Mouse (Mus musculus) embryonic facial prominence, embryonic 13.5 days (tissue): Measurements from ENCODE around the gene Gja3. TPM values are rescaled to one million over a fixed set of nuclear protein-coding genes. Genes with fewer than 3 reads are reported as not detected.
A peak's percentile ranks its signal among the peaks of the same experiment; 100 is the strongest.

Experiments used
- ATAC-seq: fragments of 200-750 bp; cut with Nextera tagmentation; 2 replicates; pipeline ENCODE4 v1.8.0; 2017; ENCODE audit warnings: low read depth; ENCODE audit not compliant: insufficient number of reproducible peaks, insufficient read depth, low FRiP score, low TSS enrichment
- H3K27ac ChIP-seq: fragments of 300-500 bp; sonication (generic); 2 replicates; pipeline ENCODE4 v1.5.1; 2015; ENCODE audit warnings: moderate library complexity, mild to moderate bottlenecking, inconsistent platforms
- H3K27me3 ChIP-seq: fragments of 300-500 bp; sonication (generic); 2 replicates; pipeline ENCODE4 v1.6.1; 2015; ENCODE audit warnings: mild to moderate bottlenecking, inconsistent platforms
- H3K36me3 ChIP-seq: fragments of 300-500 bp; sonication (generic); 2 replicates; pipeline ENCODE4 v1.6.1; 2015; ENCODE audit warnings: mild to moderate bottlenecking, inconsistent platforms
- H3K4me1 ChIP-seq: fragments of 300-500 bp; sonication (generic); 2 replicates; pipeline ENCODE4 v1.6.1; 2015; ENCODE audit warnings: inconsistent platforms
- H3K4me2 ChIP-seq: fragments of 300-500 bp; sonication (generic); 2 replicates; pipeline ENCODE4 v1.6.1; 2015; ENCODE audit warnings: moderate library complexity, mild to moderate bottlenecking, inconsistent platforms
- H3K4me3 ChIP-seq: fragments of 300-500 bp; sonication (generic); 2 replicates; pipeline ENCODE4 v1.5.1; 2015; ENCODE audit warnings: mild to moderate bottlenecking, inconsistent platforms
- H3K9ac ChIP-seq: fragments of 300-500 bp; sonication (generic); 2 replicates; pipeline ENCODE4 v1.6.1; 2015; ENCODE audit warnings: mild to moderate bottlenecking, inconsistent platforms
- H3K9me3 ChIP-seq: fragments of 300-500 bp; sonication (generic); 2 replicates; pipeline ENCODE4 v1.6.1; 2016; ENCODE audit warnings: inconsistent platforms
- WGBS: fragments of 180-500 bp; shearing (Covaris S2); methylation state at CpG from one replicate; pipeline ENCODE4 v1.1.7; 2015; ENCODE audit warnings: mixed read lengths; 5-methylcytosine and 5-hydroxymethylcytosine counted together
- polyA plus RNA-seq: library from polyadenylated mRNA; unstranded; fragments of >200 nt; fragmentation: Nextera tagmentation; extraction: Ambion mirVana; gene quantifications from 2 replicates; pipeline ENCODE4 v1.2.1, GENCODE M21; 2015

Gene Gja3
- 1.3 and 1.4 TPM in 2 replicates for polyA plus RNA-seq

- H3K4me3 ChIP-seq = peak within 1 kb of the TSS; percentile 48
- peak; percentile 69; the same call in 1 of the 2 replicates for ATAC-seq
- H3K27ac ChIP-seq = no peak within 1 kb of the TSS
- H3K4me2 ChIP-seq = peak within 1 kb of the TSS; percentile 85
- under 1% methylated on average over 79 of the region's 79 CpGs for WGBS
- peaks cover 61% of the 10 kb centered on the region for H3K27me3 ChIP-seq
- peak within 1 kb of the TSS; percentile 58 for H3K9ac ChIP-seq
- H3K4me1 ChIP-seq = peaks cover 12% of the 10 kb centered on the region
- no peaks in the 10 kb centered on the region for H3K9me3 ChIP-seq
- no peaks in the 10 kb centered on the region for H3K36me3 ChIP-seq
Observed at GRCm38 (mm10) chr14:57057563-57058321, at the start of gene Gja3. TSS of gene Gja3 (minus strand) at chr14:57058100.

DNA sequence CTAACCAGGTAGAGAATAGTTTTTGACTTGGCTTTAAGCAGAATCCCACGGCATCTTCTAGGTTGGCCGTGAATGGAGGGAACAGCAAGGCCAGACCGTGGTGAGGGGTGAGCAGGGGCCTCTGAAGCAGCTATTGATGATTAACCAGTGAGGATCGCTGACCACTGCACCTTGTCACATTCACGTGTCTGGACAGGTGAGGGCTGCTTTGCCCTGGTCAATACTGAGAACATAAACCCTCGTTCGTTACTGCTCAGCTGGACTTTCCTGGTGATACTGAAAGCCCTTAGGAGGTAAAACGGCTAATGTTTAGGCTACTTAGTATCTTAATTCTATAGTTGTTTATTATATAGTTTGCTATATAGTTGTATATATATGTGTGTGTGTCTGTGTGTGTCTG, 49.2 kb upstream of the Gja3 start:
- peaks cover 65% of the 10 kb centered on the region for H3K27me3 ChIP-seq
- H3K4me1 ChIP-seq = peaks cover 21% of the 10 kb centered on the region
- no peak overlapping the region for H3K9ac ChIP-seq
- no peak overlapping the region for H3K4me3 ChIP-seq
- H3K27ac ChIP-seq = no peak overlapping the region
- H3K9me3 ChIP-seq = no peaks in the 10 kb centered on the region
- H3K36me3 ChIP-seq = no peaks in the 10 kb centered on the region
- H3K4me2 ChIP-seq = no peak overlapping the region
- ATAC-seq = no peak
- 78% methylated on average over 8 of the region's 8 CpGs for WGBS

DNA sequence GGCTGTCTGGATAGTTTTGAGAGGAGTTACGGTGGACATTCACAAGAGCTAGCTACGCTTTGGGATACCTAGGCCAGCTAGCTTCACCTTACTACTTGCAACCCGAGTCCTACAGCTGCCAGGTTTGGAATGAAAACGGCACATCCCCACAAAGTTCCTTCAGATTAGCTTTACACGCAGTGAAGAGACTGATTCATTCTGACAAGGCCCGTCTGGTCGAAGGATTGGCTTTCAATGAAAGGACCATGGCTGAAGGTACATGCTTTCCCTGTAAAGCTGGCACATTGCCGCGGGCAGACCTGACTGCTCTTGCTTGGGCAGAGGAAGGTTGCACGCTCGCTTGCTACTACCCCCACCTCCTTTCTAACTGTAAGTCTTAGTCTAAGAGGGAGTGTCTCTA, 47.8 kb upstream of the Gja3 start:
- 38% methylated on average over 11 of the region's 11 CpGs for WGBS
- ATAC-seq = no peak
- Histone ChIP-seq H3K27ac (no peak overlapping the region), H3K4me2 (0 out of 2 replicates have a peak overlapping the region, but pooled peaks have one; percentile 100), H3K9me3 (no peaks in the 10 kb centered on the region), H3K9ac (no peak overlapping the region), H3K4me1 (peaks cover 19% of the 10 kb centered on the region), H3K36me3 (no peaks in the 10 kb centered on the region), H3K27me3 (peaks cover 71% of the 10 kb centered on the region), H3K4me3 (no peak overlapping the region)

GRCm38 (mm10) chr14:57105111-57105510, 47.2 kb upstream of the Gja3 start:
- H3K4me1 ChIP-seq = peaks cover 19% of the 10 kb centered on the region
- peak overlapping the region; percentile 100 for H3K4me2 ChIP-seq
- no peak for ATAC-seq
- 14% methylated on average over 14 of the region's 14 CpGs for WGBS
- H3K4me3 ChIP-seq = peak overlapping the region; percentile 61
- no peaks in the 10 kb centered on the region for H3K36me3 ChIP-seq
- no peaks in the 10 kb centered on the region for H3K9me3 ChIP-seq
- no peak overlapping the region for H3K27ac ChIP-seq
- no peak overlapping the region for H3K9ac ChIP-seq
- peaks cover 75% of the 10 kb centered on the region for H3K27me3 ChIP-seq

DNA sequence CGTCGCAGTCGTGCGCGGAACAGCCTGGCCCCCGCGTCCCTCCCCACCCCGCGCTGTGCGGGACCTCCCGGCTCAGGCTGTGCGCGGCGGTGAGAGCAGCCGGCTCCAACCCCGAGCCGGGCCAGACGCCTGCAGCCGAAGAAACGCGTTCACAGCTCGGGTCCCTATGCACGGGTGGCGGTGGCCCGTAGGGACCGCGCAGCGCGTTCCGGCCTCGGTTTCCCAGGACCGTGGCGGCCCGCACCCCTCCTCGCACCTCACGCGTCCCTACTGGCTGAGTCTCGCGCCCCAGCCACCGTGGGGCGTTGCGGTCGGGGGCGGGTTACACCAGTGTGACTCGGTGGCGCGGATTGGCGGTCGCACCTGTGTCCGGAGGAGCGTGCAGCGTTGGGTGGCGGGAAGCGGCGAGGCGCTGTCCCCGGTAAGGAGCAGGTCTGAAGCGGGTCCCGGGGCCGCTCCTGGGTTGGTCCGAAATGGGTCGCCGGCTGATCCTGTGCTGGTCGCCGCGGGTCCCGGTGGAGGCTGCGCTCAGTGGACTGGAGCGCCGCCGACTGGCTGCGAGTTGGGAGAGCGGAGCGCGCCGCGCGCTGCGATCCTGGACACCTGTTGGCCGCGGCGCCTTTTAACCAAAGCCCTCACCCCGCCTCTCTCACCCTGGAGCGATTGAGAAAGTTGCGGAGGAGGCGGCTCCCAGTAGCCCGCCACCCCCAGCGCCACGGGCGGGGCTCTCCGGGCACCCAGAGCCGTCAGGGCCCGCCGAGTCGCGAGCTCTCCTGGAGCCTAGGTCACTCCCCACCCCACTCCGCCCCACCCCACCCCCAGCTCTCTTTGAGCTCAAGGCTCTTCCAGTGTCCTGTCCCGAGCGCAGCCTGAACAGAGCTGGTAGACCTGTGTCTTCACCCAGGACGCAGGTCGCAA, 46.5 kb upstream of the Gja3 start, which contains the start of gene Gjb2:
Gene Gjb2 (minus strand): TSS at position 597 of the 918 bp plus-strand sequence.
- Histone ChIP-seq H3K4me2 (peak within 1 kb of the TSS; percentile 100), H3K27me3 (peaks cover 75% of the 10 kb centered on the region), H3K36me3 (no peaks in the 10 kb centered on the region), H3K4me1 (peaks cover 19% of the 10 kb centered on the region), H3K9me3 (no peaks in the 10 kb centered on the region), H3K4me3 (peak within 1 kb of the TSS; percentile 61), H3K9ac (peak within 1 kb of the TSS; percentile 69), H3K27ac (no peak within 1 kb of the TSS)
- WGBS = under 1% methylated on average over 100 of the region's 101 CpGs
- 0 out of 2 replicates have a peak, but pooled peaks have one; percentile 66 for ATAC-seq

DNA sequence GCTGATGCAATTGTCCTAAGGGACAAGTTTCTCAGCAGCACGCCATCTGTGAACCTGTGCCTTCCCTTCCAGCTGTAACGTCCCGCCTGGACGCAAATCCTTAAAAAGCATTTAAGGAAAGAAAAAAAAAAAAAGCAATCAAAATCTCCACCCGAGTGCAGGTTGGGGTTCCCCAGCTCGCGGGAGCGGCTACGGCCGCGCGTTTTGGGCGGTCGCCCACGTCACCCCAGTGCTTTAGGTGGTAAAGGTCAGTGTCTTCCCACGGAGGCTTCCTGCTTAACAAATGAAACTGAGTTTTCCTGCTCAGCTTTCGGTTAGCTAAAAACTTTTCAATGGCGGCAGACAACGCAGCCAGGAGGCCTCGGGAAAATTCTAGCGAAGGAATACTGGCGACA, 45.8 kb upstream of the Gja3 start:
- Histone ChIP-seq H3K4me1 (peaks cover 19% of the 10 kb centered on the region), H3K27me3 (peaks cover 75% of the 10 kb centered on the region), H3K9ac (peak overlapping the region; percentile 69), H3K4me2 (peak overlapping the region; percentile 100), H3K4me3 (peak overlapping the region; percentile 61), H3K27ac (no peak overlapping the region), H3K36me3 (no peaks in the 10 kb centered on the region), H3K9me3 (no peaks in the 10 kb centered on the region)
- no peak for ATAC-seq
- 2% methylated on average over 22 of the region's 22 CpGs for WGBS

GRCm38 (mm10) chr14:57103121-57103520, 45.2 kb upstream of the Gja3 start:
- Histone ChIP-seq H3K4me2 (peak overlapping the region; percentile 100), H3K4me1 (peaks cover 19% of the 10 kb centered on the region), H3K36me3 (no peaks in the 10 kb centered on the region), H3K27ac (no peak overlapping the region), H3K9me3 (no peaks in the 10 kb centered on the region), H3K9ac (no peak overlapping the region), H3K27me3 (peaks cover 70% of the 10 kb centered on the region), H3K4me3 (peak overlapping the region; percentile 61)
- ATAC-seq = no peak
- 45% methylated on average over 6 of the region's 6 CpGs for WGBS

GRCm38 (mm10) chr14:57101623-57102022, 43.7 kb upstream of the Gja3 start:
- peaks cover 55% of the 10 kb centered on the region for H3K27me3 ChIP-seq
- no peak overlapping the region for H3K27ac ChIP-seq
- no peaks in the 10 kb centered on the region for H3K36me3 ChIP-seq
- no peak overlapping the region; the same call in 1 of the 2 replicates for H3K4me3 ChIP-seq
- H3K4me2 ChIP-seq = peak overlapping the region; percentile 11; the same call in 1 of the 2 replicates
- H3K4me1 ChIP-seq = peaks cover 19% of the 10 kb centered on the region
- no peaks in the 10 kb centered on the region for H3K9me3 ChIP-seq
- no peak for ATAC-seq
- 87% methylated on average over 7 of the region's 7 CpGs for WGBS
- H3K9ac ChIP-seq = no peak overlapping the region

DNA sequence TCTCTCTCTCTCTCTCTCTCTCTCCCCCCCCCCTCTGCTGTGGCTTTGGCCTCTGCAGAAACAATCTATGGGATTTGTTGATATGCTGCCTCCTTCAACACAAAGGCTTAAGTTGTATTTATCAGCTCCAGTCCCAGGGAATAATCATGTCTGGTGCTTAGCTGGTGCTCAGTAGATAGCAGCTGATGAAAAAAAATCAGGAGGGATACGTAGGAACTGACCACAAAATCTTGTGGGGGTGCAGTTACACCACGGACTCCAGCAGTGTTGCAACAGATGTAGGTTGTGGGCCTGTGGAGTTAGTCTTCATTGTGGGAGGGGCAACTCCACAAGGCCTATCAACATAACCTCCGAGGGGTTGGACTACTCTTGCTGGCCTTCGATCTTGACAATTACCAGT, 38.0 kb upstream of the Gja3 start:
- Histone ChIP-seq H3K9me3 (no peaks in the 10 kb centered on the region), H3K4me1 (no peaks in the 10 kb centered on the region), H3K27me3 (0 out of 2 replicates have a peak, but pooled peaks cover 4% of the 10 kb centered on the region), H3K4me3 (no peak overlapping the region), H3K4me2 (no peak overlapping the region), H3K9ac (no peak overlapping the region), H3K36me3 (no peaks in the 10 kb centered on the region), H3K27ac (no peak overlapping the region)
- no peak for ATAC-seq
- 80% methylated on average over 4 of the region's 4 CpGs for WGBS

- no peak overlapping the region for H3K4me2 ChIP-seq
- WGBS = 11% methylated on average over 8 of the region's 8 CpGs
- no peak overlapping the region for H3K4me3 ChIP-seq
- H3K9ac ChIP-seq = no peak overlapping the region
- H3K27ac ChIP-seq = no peak overlapping the region
- H3K36me3 ChIP-seq = no peaks in the 10 kb centered on the region
- no peaks in the 10 kb centered on the region for H3K27me3 ChIP-seq
- no peaks in the 10 kb centered on the region for H3K4me1 ChIP-seq
- no peak for ATAC-seq
- H3K9me3 ChIP-seq = no peaks in the 10 kb centered on the region
Observed at GRCm38 (mm10) chr14:57093029-57093428, 35.1 kb upstream of the Gja3 start.

- H3K4me1 ChIP-seq = peaks cover 5% of the 10 kb centered on the region
- H3K27ac ChIP-seq = no peak overlapping the region
- no peak overlapping the region for H3K9ac ChIP-seq
- no peaks in the 10 kb centered on the region for H3K27me3 ChIP-seq
- no peaks in the 10 kb centered on the region for H3K36me3 ChIP-seq
- H3K4me2 ChIP-seq = no peak overlapping the region
- 66% methylated on average over 2 of the region's 2 CpGs for WGBS
- H3K4me3 ChIP-seq = no peak overlapping the region
- no peak for ATAC-seq
- H3K9me3 ChIP-seq = no peaks in the 10 kb centered on the region
Observed at GRCm38 (mm10) chr14:57090001-57090400, 32.1 kb upstream of the Gja3 start.
